Mouse (Mus musculus) thymus, adult 2 months (tissue): ENCODE data around the gene Ncln. TPM values are rescaled to one million over a fixed set of nuclear protein-coding genes. Genes with fewer than 3 reads are reported as not detected.

Source experiments
- DNase-seq: peaks from one replicate; pipeline ENCODE4 v3.0.0; 2021
- H3K27ac ChIP-seq: fragments of 200-500 bp; 2 replicates; pipeline ENCODE4 v1.5.1; 2012; ENCODE audit warnings: low read length, control low read depth; ENCODE audit not compliant: control insufficient read depth, insufficient read depth
- H3K27me3 ChIP-seq: fragments of 200-500 bp; 2 replicates; pipeline ENCODE4 v1.6.1; 2012; ENCODE audit warnings: mild to moderate bottlenecking, low read length, moderate library complexity, mixed read lengths; ENCODE audit not compliant: control insufficient read depth, insufficient read depth
- H3K36me3 ChIP-seq: fragments of 200-500 bp; 2 replicates; pipeline ENCODE4 v1.6.1; 2012; ENCODE audit warnings: mild to moderate bottlenecking, low read length, moderate library complexity; ENCODE audit not compliant: control insufficient read depth, insufficient read depth
- H3K4me1 ChIP-seq: fragments of 200-500 bp; replicated peaks from 2 replicates; pipeline ENCODE4 v1.6.1; 2012; ENCODE audit warnings: low read length; ENCODE audit not compliant: control insufficient read depth, insufficient read depth
- H3K4me3 ChIP-seq: fragments of 200-500 bp; 2 replicates; pipeline ENCODE4 v1.5.1; 2012; ENCODE audit warnings: mild to moderate bottlenecking, low read length, control low read depth, moderate library complexity; ENCODE audit not compliant: control insufficient read depth, insufficient read depth
- CTCF ChIP-seq: fragments of 200-500 bp; IDR thresholded peaks from 2 replicates; pipeline ENCODE4 v1.5.1; 2012; ENCODE audit warnings: mild to moderate bottlenecking, control low read depth, low read length, moderate library complexity, borderline replicate concordance; ENCODE audit not compliant: control insufficient read depth, poor library complexity, insufficient read depth; ENCODE audit errors: extremely low read depth
- POLR2A ChIP-seq: fragments of 200-500 bp; IDR thresholded peaks from 2 replicates; pipeline ENCODE4 v1.6.1; 2012; ENCODE audit warnings: mild to moderate bottlenecking, low read length, control low read depth, moderate library complexity; ENCODE audit not compliant: control insufficient read depth, poor library complexity, insufficient read depth; ENCODE audit errors: extremely low read depth
- WGBS: fragments of 180-500 bp; shearing (Covaris S2); methylation state at CpG from one replicate; pipeline ENCODE4 v1.1.7; 2018; 5-methylcytosine and 5-hydroxymethylcytosine counted together
- polyA plus RNA-seq: library from polyadenylated mRNA; depleted of rRNA; stranded (reverse); fragments of >200 nt; gene quantifications from 2 replicates; pipeline ENCODE4 v1.2.3, GENCODE M21; 2012

Gene Ncln
- polyA plus RNA-seq, 1 experiment, result 337 TPM

DNA sequence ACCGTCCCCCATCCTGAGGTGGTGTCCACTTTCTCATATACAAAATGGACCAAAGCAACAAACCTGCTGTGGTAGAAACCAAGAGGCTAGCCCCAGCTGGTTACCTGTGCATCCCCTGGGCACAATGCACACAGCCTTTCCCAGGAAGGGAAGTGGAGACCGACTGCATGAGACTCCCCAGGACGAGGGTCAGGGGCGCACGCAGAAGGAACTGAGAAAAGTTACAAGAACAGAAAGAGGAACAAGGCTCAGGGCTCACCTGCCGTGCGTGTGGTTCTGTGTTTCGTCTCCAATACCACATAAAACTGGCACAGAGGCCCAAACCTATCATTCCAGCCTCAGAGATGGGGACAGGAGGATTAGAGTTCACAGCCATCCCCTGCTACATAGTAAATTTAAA lies 21.0 kb upstream of the Ncln start:
- Histone ChIP-seq H3K27ac (no peak overlapping the region), H3K36me3 (no peaks in the 10 kb centered on the region), H3K27me3 (no peaks in the 10 kb centered on the region), H3K4me1 (peaks cover 8% of the 10 kb centered on the region), H3K4me3 (no peak overlapping the region)
- TF ChIP-seq POLR2A, result no peak
- no peak for TF ChIP-seq CTCF
- WGBS, result 32% methylated on average over 8 of the region's 8 CpGs
- no peak for DNase-seq

DNA sequence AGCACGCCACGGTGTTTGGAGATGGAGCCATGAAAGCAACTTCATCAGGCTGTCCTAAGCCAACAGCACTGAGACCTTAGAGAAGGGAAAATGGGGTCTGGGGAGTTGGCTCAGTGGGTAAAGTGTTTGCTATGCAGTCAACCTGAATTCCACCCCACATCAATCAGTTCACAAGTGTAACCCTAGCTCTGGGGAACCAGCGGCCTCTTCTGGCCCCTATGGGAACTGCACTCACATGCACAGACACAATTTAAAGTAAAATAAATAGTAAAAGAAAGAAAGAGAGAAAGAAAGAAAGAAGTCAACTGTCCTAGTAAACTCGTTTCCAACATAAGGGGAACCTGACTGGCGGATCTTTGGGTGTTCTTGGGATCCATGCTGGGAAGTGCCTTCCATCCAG lies 17.6 kb upstream of the Ncln start:
- no peaks in the 10 kb centered on the region for H3K27me3 ChIP-seq
- WGBS, result 95% methylated on average over 5 of the region's 5 CpGs
- no peak for DNase-seq
- peaks cover 18% of the 10 kb centered on the region for H3K4me1 ChIP-seq
- H3K27ac ChIP-seq, result no peak overlapping the region
- no peaks in the 10 kb centered on the region for H3K36me3 ChIP-seq
- TF ChIP-seq CTCF, result no peak
- TF ChIP-seq POLR2A, result no peak
- no peak overlapping the region for H3K4me3 ChIP-seq

DNA sequence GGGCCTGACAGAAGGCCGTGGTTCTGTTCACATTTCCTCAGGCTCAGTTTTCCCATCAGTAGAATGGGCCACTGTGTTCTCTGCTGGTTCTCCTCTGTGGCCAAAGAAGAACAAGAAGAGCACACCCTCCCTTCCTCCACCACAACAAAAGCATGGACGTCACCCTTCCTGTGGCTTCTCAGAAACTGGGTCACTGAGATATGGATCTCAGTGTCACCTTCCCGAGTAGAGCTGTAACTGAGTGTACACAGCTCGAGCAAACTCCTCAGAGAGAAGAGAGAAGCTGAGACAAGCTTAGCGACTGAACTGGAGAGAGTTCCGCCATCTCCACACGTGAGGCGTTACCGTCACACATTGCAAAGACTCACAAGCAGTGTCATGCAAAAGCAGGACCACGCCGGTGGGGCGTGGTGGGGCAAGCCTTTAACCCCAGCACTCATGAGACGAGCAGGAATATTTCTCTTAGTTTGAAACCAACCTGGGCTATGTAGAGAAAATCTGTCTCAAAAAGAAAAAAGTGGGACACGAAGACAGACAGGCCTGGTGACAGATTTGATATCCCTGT lies 14.1 kb upstream of the Ncln start:
- Histone ChIP-seq H3K27me3 (no peaks in the 10 kb centered on the region), H3K27ac (peak overlapping the region; percentile 63; the same call in 1 of the 2 replicates), H3K4me3 (no peak overlapping the region), H3K36me3 (no peaks in the 10 kb centered on the region), H3K4me1 (peaks cover 22% of the 10 kb centered on the region)
- no peak for DNase-seq
- TF ChIP-seq CTCF (no peak), POLR2A (no peak)
- WGBS, result 53% methylated on average over 14 of the region's 14 CpGs

DNA sequence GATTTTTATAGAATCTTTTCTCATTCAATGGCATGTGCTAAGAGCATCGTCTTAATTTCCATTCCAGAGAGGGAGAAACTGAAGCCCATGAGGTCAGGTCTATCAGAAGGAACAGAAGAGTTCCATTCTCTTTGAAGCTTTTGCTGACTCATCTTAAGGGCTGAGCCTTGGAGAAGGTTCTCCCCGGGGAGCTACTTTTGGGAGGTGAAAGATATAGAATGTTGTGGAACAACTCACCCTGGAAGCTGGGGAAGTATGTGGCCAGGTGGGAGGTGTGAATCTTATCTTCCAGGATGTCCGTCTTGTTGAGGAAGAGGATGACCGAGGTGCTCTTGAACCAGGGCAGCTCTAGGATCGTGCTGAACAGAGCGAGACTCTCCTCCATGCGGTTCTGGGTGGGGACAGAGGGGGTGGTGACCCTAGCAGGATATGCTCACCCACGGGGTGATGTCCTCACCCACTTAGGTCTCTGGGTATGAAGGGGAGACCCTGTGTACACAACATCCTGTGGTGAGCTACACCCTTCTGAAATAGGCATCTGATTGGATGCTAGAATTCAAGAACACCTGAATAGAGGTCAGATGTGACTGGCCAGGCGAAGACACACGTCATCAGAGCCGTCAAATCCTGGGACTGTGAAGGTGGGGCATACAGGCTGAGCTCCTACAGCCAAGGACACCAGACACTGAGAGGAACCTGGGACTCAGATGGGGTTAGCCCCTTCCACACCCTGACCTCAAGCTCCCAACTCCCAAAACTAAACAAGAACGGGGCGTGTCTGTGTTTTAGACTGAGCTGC lies 11.7 kb upstream of the Ncln start:
- no peak for DNase-seq
- Histone ChIP-seq H3K4me1 (peaks cover 23% of the 10 kb centered on the region), H3K36me3 (no peaks in the 10 kb centered on the region), H3K27ac (no peak overlapping the region), H3K4me3 (no peak overlapping the region), H3K27me3 (no peaks in the 10 kb centered on the region)
- WGBS, result 79% methylated on average over 13 of the region's 13 CpGs
- TF ChIP-seq CTCF, result no peak
- no peak for TF ChIP-seq POLR2A

DNA sequence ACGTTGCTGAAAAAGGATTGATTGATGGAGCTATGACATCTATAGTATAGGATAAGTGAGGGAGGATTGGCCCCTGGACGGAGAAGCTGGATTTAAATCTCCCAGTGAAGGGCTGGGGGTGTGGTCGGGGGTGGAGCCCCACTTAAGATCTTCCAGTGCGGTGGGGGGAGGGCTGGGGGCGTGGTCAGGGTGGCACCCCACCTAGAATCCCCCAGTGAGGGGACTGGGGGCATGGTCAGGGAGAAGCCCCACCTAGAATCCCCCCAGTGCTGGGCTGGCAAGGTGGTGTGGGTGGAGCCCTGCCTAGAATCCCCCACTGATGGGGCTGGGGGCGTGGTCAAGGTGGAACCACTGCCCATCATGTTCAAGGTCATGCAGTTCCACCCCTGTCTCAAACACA lies 10.9 kb upstream of the Ncln start:
- no peak overlapping the region for H3K27ac ChIP-seq
- no peak for DNase-seq
- no peaks in the 10 kb centered on the region for H3K27me3 ChIP-seq
- 92% methylated on average over 6 of the region's 6 CpGs for WGBS
- H3K36me3 ChIP-seq, result no peaks in the 10 kb centered on the region
- H3K4me3 ChIP-seq, result no peak overlapping the region
- no peak for TF ChIP-seq CTCF
- TF ChIP-seq POLR2A, result no peak
- peaks cover 25% of the 10 kb centered on the region for H3K4me1 ChIP-seq

GRCm38 (mm10) chr10:81505016-81505664 lies 8.9 kb upstream of the Ncln start:
- Histone ChIP-seq H3K27me3 (no peaks in the 10 kb centered on the region), H3K4me3 (no peak overlapping the region), H3K27ac (no peak overlapping the region), H3K4me1 (peaks cover 14% of the 10 kb centered on the region), H3K36me3 (no peaks in the 10 kb centered on the region)
- no peak for DNase-seq
- WGBS, result 77% methylated on average over 15 of the region's 15 CpGs
- TF ChIP-seq CTCF (no peak), POLR2A (no peak)
